8 mouse cellular contexts compared by ENCODE assay signal in genomic region chr6:114343740-114344139, GRCm38 (mm10). TPM values are rescaled to one million over a fixed set of nuclear protein-coding genes. Genes with fewer than 3 reads are reported as not detected.
DNase-seq lines count a peak whose midpoint lies in the region; ATAC-seq and TF ChIP-seq lines count a peak whose summit lies in the region.

No protein-coding gene starts in this region.

- no peaks in the 10 kb centered on the region for H3K4me1 ChIP-seq in thymus, adult 2 months (replicated peaks; ENCODE audit: control insufficient read depth, insufficient read depth, low read length)
- H3K4me1 ChIP-seq in forebrain, embryonic 10.5 days: peaks cover 12% of the 10 kb centered on the region

- H3K4me3 ChIP-seq in thymus, adult 2 months (ENCODE audit: control insufficient read depth, insufficient read depth, low read length): no peak overlapping the region
- no peak overlapping the region for H3K4me3 ChIP-seq in forebrain, embryonic 10.5 days

- no peak for TF ChIP-seq POLR2A in thymus, adult 2 months (IDR thresholded peaks at IDR 0.05; ENCODE audit: control insufficient read depth, extremely low read depth, insufficient read depth, low read length, poor library complexity)

- no peaks in the 10 kb centered on the region for H3K27me3 ChIP-seq in thymus, adult 2 months (ENCODE audit: control insufficient read depth, insufficient read depth, low read length)
- peaks cover 25% of the 10 kb centered on the region for H3K27me3 ChIP-seq in forebrain, embryonic 10.5 days (ENCODE audit: poor library complexity, severe bottlenecking)

- no peak for TF ChIP-seq CTCF in thymus, adult 2 months (IDR thresholded peaks at IDR 0.05; ENCODE audit: borderline replicate concordance, control insufficient read depth, extremely low read depth, insufficient read depth, low read length, poor library complexity)

- no peaks in the 10 kb centered on the region for H3K9me3 ChIP-seq in forebrain, embryonic 10.5 days

- no peak overlapping the region for H3K27ac ChIP-seq in thymus, adult 2 months (ENCODE audit: control insufficient read depth, insufficient read depth, low read length)
- no peak overlapping the region for H3K27ac ChIP-seq in forebrain, embryonic 10.5 days

- 39% methylated on average over 3 of the region's 3 CpGs for WGBS in thymus, adult 2 months
- WGBS in forebrain, embryonic 10.5 days: 16% methylated on average over 3 of the region's 3 CpGs

- no peak for ATAC-seq in cerebellum, adult (ENCODE audit: insufficient number of reproducible peaks, low FRiP score, low TSS enrichment)

- no peaks in the 10 kb centered on the region for H3K36me3 ChIP-seq in thymus, adult 2 months (ENCODE audit: control insufficient read depth, insufficient read depth, low read length)
- H3K36me3 ChIP-seq in forebrain, embryonic 10.5 days (replicated peaks): no peaks in the 10 kb centered on the region

- DNase-seq in cerebellum, adult 11 months: peak; percentile 29
- peak; percentile 20 for DNase-seq in thymus, adult 2 months
- DNase-seq in thymus, adult 18-20 months: no peak
- peak; percentile 41 for DNase-seq in forebrain, embryonic 10.5 days (ENCODE audit: extremely low spot score, low spot score)
- DNase-seq in layer of hippocampus, postnatal 10 days (ENCODE audit: low spot score in 2 of 2): peak; percentile 78 to 81
- peak; percentile 39 for DNase-seq in neural tube, embryonic 10.5 days (ENCODE audit: extremely low spot score, low spot score)
- no peak for DNase-seq in c-Kit-positive CD71-positive TER-119-positive erythroid progenitor cells, embryonic 14.5 days (ENCODE audit: low spot score)

RNA-seq across cellular contexts. Expression of gene Hrh1, which starts 54.0 kb away (rescaled TPM):
- polyA plus RNA-seq in thymus, adult 2 months (2012; rRNA removed): 0.27 and 0.32 TPM in 2 replicates
- polyA plus RNA-seq in forebrain, embryonic 10.5 days (2016; fragmentation: Nextera tagmentation; extraction: Ambion mirVana): 0.17 and 0.21 TPM in 2 replicates
- 1 to 10 TPM; 3.7 to 5.9 TPM for total RNA-seq in layer of hippocampus, postnatal 10 days (2021)

Comparison
In these comparisons a context has a peak if more than half of its experiments do, and no peak if none do; other contexts are left out.
1. DNase-seq: peak in cerebellum, adult 11 months (single experiment), thymus, adult 2 months (single experiment), forebrain, embryonic 10.5 days (single experiment), layer of hippocampus, postnatal 10 days (2 of 2) and neural tube, embryonic 10.5 days (single experiment); none in thymus, adult 18-20 months (0 of 2) and c-Kit-positive CD71-positive TER-119-positive erythroid progenitor cells, embryonic 14.5 days (single experiment).